Mouse (Mus musculus) layer of hippocampus, postnatal 36 days (tissue): ENCODE measurements around the gene Nfkbib. TPM values are rescaled to one million over a fixed set of nuclear protein-coding genes. Genes with fewer than 3 reads are reported as not detected.

Experiments
- DNase-seq, 2 experiments: peaks; one replicate each; pipeline ENCODE4 v3.0.0; 2022
- total RNA-seq, 2 experiments: library from RNA; stranded (reverse); gene quantifications; 2 replicates each; pipeline ENCODE4 v1.2.3; 2021

The Nfkbib gene
- total RNA-seq: 10 to 100 TPM; 25.3 to 29.2 TPM

GRCm38 (mm10) chr7:28767462-28767965 is at the start of gene Nfkbib:
Gene Nfkbib, minus strand, starts transcription at chr7:28767512.
- DNase-seq: no peak

GRCm38 (mm10) chr7:28816920-28817319 is 49.6 kb upstream of the Nfkbib start:
- no peak for DNase-seq

- peak in 1 of 2 experiments; percentile 11 for DNase-seq
Observed at GRCm38 (mm10) chr7:28816201-28816600, 48.9 kb upstream of the Nfkbib start.

- no peak for DNase-seq
Observed at GRCm38 (mm10) chr7:28815230-28815629, 47.9 kb upstream of the Nfkbib start.

GRCm38 (mm10) chr7:28814306-28815034 is 47.2 kb upstream of the Nfkbib start:
- DNase-seq: no peak

GRCm38 (mm10) chr7:28812949-28813348 is 45.6 kb upstream of the Nfkbib start:
- DNase-seq: no peak

GRCm38 (mm10) chr7:28812436-28812835 is 45.1 kb upstream of the Nfkbib start:
- DNase-seq: no peak

- no peak for DNase-seq
Observed at GRCm38 (mm10) chr7:28811640-28812275, 44.4 kb upstream of the Nfkbib start.

- DNase-seq: peak; percentile 89 to 90
Observed at GRCm38 (mm10) chr7:28811228-28811627, 43.9 kb upstream of the Nfkbib start.

GRCm38 (mm10) chr7:28810107-28811066 is 43.1 kb upstream of the Nfkbib start:
- peak; percentile 98 to 100 for DNase-seq

GRCm38 (mm10) chr7:28809401-28810089 is 42.2 kb upstream of the Nfkbib start:
- DNase-seq: peak; percentile 61 to 62

GRCm38 (mm10) chr7:28808957-28809393 is 41.7 kb upstream of the Nfkbib start:
- DNase-seq: peak; percentile 95 to 97

GRCm38 (mm10) chr7:28808221-28808941 is 41.1 kb upstream of the Nfkbib start, which contains the start of gene Hnrnpl:
Gene Hnrnpl, plus strand, starts transcription at chr7:28808541.
- DNase-seq: peak in 1 of 2 experiments; percentile 29

GRCm38 (mm10) chr7:28807641-28808220 is 40.4 kb upstream of the Nfkbib start:
- DNase-seq: peak in 1 of 2 experiments; percentile 13

- DNase-seq: no peak
Observed at GRCm38 (mm10) chr7:28806869-28807268, 39.6 kb upstream of the Nfkbib start.

GRCm38 (mm10) chr7:28803756-28804155 is 36.4 kb upstream of the Nfkbib start:
- no peak for DNase-seq

GRCm38 (mm10) chr7:28802846-28803588 is 35.7 kb upstream of the Nfkbib start:
- no peak for DNase-seq

GRCm38 (mm10) chr7:28801901-28802670 is 34.8 kb upstream of the Nfkbib start:
- no peak for DNase-seq

GRCm38 (mm10) chr7:28801451-28801850 is 34.1 kb upstream of the Nfkbib start:
- DNase-seq: no peak
